Mouse (Mus musculus): ENCODE measurements around the gene Rsl1. TPM values are rescaled to one million over a fixed set of nuclear protein-coding genes. Genes with fewer than 3 reads are reported as not detected.

Gene Rsl1
- polyA plus RNA-seq, 2 experiments = 5.6 to 6.3 TPM

GRCm38 (mm10) chr13:67173723-67174055, 707 bp downstream of the Rsl1 start:
- ATAC-seq (ENCODE audit: low FRiP score, low read depth) (no peak), DNase-seq (ENCODE audit: low spot score) (peak; percentile 49)
- no peaks in the 10 kb centered on the region for H3K4me1 ChIP-seq (ENCODE audit: control insufficient read depth, insufficient read depth, low read length)
- 23% methylated on average over 5 of the region's 5 CpGs for WGBS
- H3K9ac ChIP-seq (ENCODE audit: low read depth, low read length, severe bottlenecking) = peak overlapping the region; percentile 57
- H3K9me3 ChIP-seq (ENCODE audit: control insufficient read depth, low read length) = no peaks in the 10 kb centered on the region
- no peak for TF ChIP-seq POLR2A (IDR thresholded peaks at IDR 0.05; ENCODE audit: borderline replicate concordance, extremely low read depth, insufficient read depth, insufficient read length)
- H3K36me3 ChIP-seq (ENCODE audit: control insufficient read depth, insufficient read depth, low read length) = peaks cover 9% of the 10 kb centered on the region; the same call in 1 of the 2 replicates
- peak overlapping the region; percentile 58 for H3K4me2 ChIP-seq (replicated peaks; ENCODE audit: low read depth, low read length, severe bottlenecking)
- H3K27me3 ChIP-seq (ENCODE audit: control insufficient read depth, insufficient read depth, low read length) = no peaks in the 10 kb centered on the region
- H3K4me3 ChIP-seq (replicated peaks; ENCODE audit: low read length) = peak overlapping the region; percentile 47
- H3K27ac ChIP-seq (replicated peaks; ENCODE audit: low read depth, low read length) = no peak overlapping the region

GRCm38 (mm10) chr13:67194340-67194894, 21.4 kb downstream of the Rsl1 start, which contains the start of gene Zfp455:
TSS of gene Zfp455 (plus strand) at chr13:67194506.
- Histone ChIP-seq H3K9ac (ENCODE audit: low read depth, low read length, severe bottlenecking) (peak within 1 kb of the TSS; percentile 79), H3K4me2 (replicated peaks; ENCODE audit: low read depth, low read length, severe bottlenecking) (peak within 1 kb of the TSS; percentile 58), H3K4me3 (replicated peaks; ENCODE audit: low read length) (peak within 1 kb of the TSS; percentile 70), H3K27ac (replicated peaks; ENCODE audit: low read depth, low read length) (peak within 1 kb of the TSS; percentile 52; the same call in 1 of the 2 replicates), H3K9me3 (ENCODE audit: control insufficient read depth, low read length) (no peaks in the 10 kb centered on the region), H3K4me1 (ENCODE audit: control insufficient read depth, insufficient read depth, low read length) (no peaks in the 10 kb centered on the region), H3K27me3 (ENCODE audit: control insufficient read depth, insufficient read depth, low read length) (no peaks in the 10 kb centered on the region), H3K36me3 (ENCODE audit: control insufficient read depth, insufficient read depth, low read length) (no peaks in the 10 kb centered on the region)
- peak; percentile 85 for DNase-seq (ENCODE audit: low spot score)
- ATAC-seq (ENCODE audit: low FRiP score, low read depth) = peak; percentile 90
- WGBS = 3% methylated on average over 13 of the region's 13 CpGs
- TF ChIP-seq POLR2A (IDR thresholded peaks at IDR 0.05; ENCODE audit: borderline replicate concordance, extremely low read depth, insufficient read depth, insufficient read length) = 0 out of 2 replicates have a peak, but pooled peaks have one; percentile 16

GRCm38 (mm10) chr13:67201656-67202055, 28.7 kb downstream of the Rsl1 start:
- 66% methylated on average over 3 of the region's 3 CpGs for WGBS
- Histone ChIP-seq H3K9me3 (ENCODE audit: control insufficient read depth, low read length) (no peaks in the 10 kb centered on the region), H3K27me3 (ENCODE audit: control insufficient read depth, insufficient read depth, low read length) (no peaks in the 10 kb centered on the region), H3K36me3 (ENCODE audit: control insufficient read depth, insufficient read depth, low read length) (no peaks in the 10 kb centered on the region), H3K4me3 (replicated peaks; ENCODE audit: low read length) (no peak overlapping the region), H3K4me2 (replicated peaks; ENCODE audit: low read depth, low read length, severe bottlenecking) (no peak overlapping the region), H3K27ac (replicated peaks; ENCODE audit: low read depth, low read length) (no peak overlapping the region), H3K4me1 (ENCODE audit: control insufficient read depth, insufficient read depth, low read length) (no peaks in the 10 kb centered on the region), H3K9ac (ENCODE audit: low read depth, low read length, severe bottlenecking) (no peak overlapping the region)
- no peak for DNase-seq (ENCODE audit: low spot score)
- TF ChIP-seq POLR2A (IDR thresholded peaks at IDR 0.05; ENCODE audit: borderline replicate concordance, extremely low read depth, insufficient read depth, insufficient read length) = no peak
- no peak for ATAC-seq (ENCODE audit: low FRiP score, low read depth)

DNA sequence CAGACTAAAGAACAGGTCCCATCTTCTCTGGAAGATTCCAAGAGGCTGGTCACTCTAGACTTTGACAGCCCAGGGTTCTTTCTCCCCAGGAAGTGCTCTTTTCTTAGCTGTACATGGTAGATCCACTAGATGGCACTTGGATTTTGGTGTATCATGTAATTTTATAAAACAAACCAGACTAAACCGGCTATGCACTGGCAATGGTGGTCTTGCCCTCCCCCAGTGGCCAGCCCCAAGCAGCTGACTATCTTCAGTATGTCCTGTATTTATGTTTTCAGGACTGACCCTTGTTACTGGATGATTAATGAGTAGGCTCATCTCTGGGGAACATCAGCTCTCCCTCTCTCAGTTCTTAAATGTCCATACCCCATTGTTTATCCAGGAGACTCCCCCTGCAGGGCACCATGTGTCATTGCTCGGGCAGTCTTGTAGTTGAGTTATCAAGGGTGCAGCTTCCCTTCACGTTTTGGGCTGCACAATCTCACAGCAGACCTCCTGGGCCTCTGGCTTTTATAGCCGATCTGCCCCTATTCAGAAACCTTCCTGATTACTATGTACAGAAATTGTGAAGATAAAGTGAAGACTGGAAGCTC, 41.1 kb downstream of the Rsl1 start:
- Histone ChIP-seq H3K4me1 (ENCODE audit: control insufficient read depth, insufficient read depth, low read length) (no peaks in the 10 kb centered on the region), H3K36me3 (ENCODE audit: control insufficient read depth, insufficient read depth, low read length) (no peaks in the 10 kb centered on the region), H3K9me3 (ENCODE audit: control insufficient read depth, low read length) (no peaks in the 10 kb centered on the region), H3K27me3 (ENCODE audit: control insufficient read depth, insufficient read depth, low read length) (no peaks in the 10 kb centered on the region), H3K27ac (replicated peaks; ENCODE audit: low read depth, low read length) (no peak overlapping the region), H3K4me3 (replicated peaks; ENCODE audit: low read length) (no peak overlapping the region), H3K4me2 (replicated peaks; ENCODE audit: low read depth, low read length, severe bottlenecking) (no peak overlapping the region), H3K9ac (ENCODE audit: low read depth, low read length, severe bottlenecking) (no peak overlapping the region)
- no peak for ATAC-seq (ENCODE audit: low FRiP score, low read depth)
- DNase-seq (ENCODE audit: low spot score) = no peak
- no peak for TF ChIP-seq POLR2A (IDR thresholded peaks at IDR 0.05; ENCODE audit: borderline replicate concordance, extremely low read depth, insufficient read depth, insufficient read length)
- 56% methylated on average over 4 of the region's 4 CpGs for WGBS

Other genes with a start within 250 kb of the Rsl1 start
- 1.7 and 2.0 TPM in 2 replicates for gene Zfp712, start 112.0 kb upstream of the Rsl1 start, polyA plus RNA-seq (2012; rRNA removed)
- 4.9 and 5.2 TPM in 2 replicates for gene Zfp712, start 112.0 kb upstream of the Rsl1 start, polyA plus RNA-seq (2014; fragmentation: Nextera tagmentation; extraction: Ambion mirVana)
- gene Zfp708, start 75.2 kb upstream of the Rsl1 start, polyA plus RNA-seq (2012; rRNA removed) = 3.0 and 3.9 TPM in 2 replicates
- gene Zfp708, start 75.2 kb upstream of the Rsl1 start, polyA plus RNA-seq (2014; fragmentation: Nextera tagmentation; extraction: Ambion mirVana) = 6.3 and 6.4 TPM in 2 replicates
- gene Gm28557, start 64.6 kb upstream of the Rsl1 start, polyA plus RNA-seq (2012; rRNA removed) = 4.5 and 5.5 TPM in 2 replicates
- gene Gm28557, start 64.6 kb upstream of the Rsl1 start, polyA plus RNA-seq (2014; fragmentation: Nextera tagmentation; extraction: Ambion mirVana) = 3.8 and 4.3 TPM in 2 replicates
- 0.22 and 0.31 TPM in 2 replicates for gene Rslcan18, start 56.9 kb upstream of the Rsl1 start, polyA plus RNA-seq (2012; rRNA removed)
- 0.08 and 0.39 TPM in 2 replicates for gene Rslcan18, start 56.9 kb upstream of the Rsl1 start, polyA plus RNA-seq (2014; fragmentation: Nextera tagmentation; extraction: Ambion mirVana)
- gene Zfp759, start 51.5 kb upstream of the Rsl1 start, polyA plus RNA-seq (2012; rRNA removed) = 1.2 and 1.7 TPM in 2 replicates
- gene Zfp759, start 51.5 kb upstream of the Rsl1 start, polyA plus RNA-seq (2014; fragmentation: Nextera tagmentation; extraction: Ambion mirVana) = 2.8 and 3.1 TPM in 2 replicates
- gene Zfp455, start 21.3 kb downstream of the Rsl1 start, polyA plus RNA-seq (2012; rRNA removed) = 0.99 and 1.6 TPM in 2 replicates
- 1.7 TPM in 2 replicates for gene Zfp455, start 21.3 kb downstream of the Rsl1 start, polyA plus RNA-seq (2014; fragmentation: Nextera tagmentation; extraction: Ambion mirVana)
- 1.5 and 2.0 TPM in 2 replicates for gene Zfp458, start 105.3 kb downstream of the Rsl1 start, polyA plus RNA-seq (2012; rRNA removed)
- 1.6 and 2.5 TPM in 2 replicates for gene Zfp458, start 105.3 kb downstream of the Rsl1 start, polyA plus RNA-seq (2014; fragmentation: Nextera tagmentation; extraction: Ambion mirVana)
- gene Zfp457, start 133.3 kb downstream of the Rsl1 start, polyA plus RNA-seq (2012; rRNA removed) = 1.3 and 1.6 TPM in 2 replicates
- gene Zfp457, start 133.3 kb downstream of the Rsl1 start, polyA plus RNA-seq (2014; fragmentation: Nextera tagmentation; extraction: Ambion mirVana) = 0.54 and 0.85 TPM in 2 replicates
- 3.3 and 4.1 TPM in 2 replicates for gene Zfp595, start 159.4 kb downstream of the Rsl1 start, polyA plus RNA-seq (2012; rRNA removed)
- gene Zfp595, start 159.4 kb downstream of the Rsl1 start, polyA plus RNA-seq (2014; fragmentation: Nextera tagmentation; extraction: Ambion mirVana) = 3.1 and 3.8 TPM in 2 replicates
- gene Gm28044, start 187.4 kb downstream of the Rsl1 start, polyA plus RNA-seq (2012; rRNA removed) = not detected in 2 replicates
- not detected in 2 replicates for gene Gm28044, start 187.4 kb downstream of the Rsl1 start, polyA plus RNA-seq (2014; fragmentation: Nextera tagmentation; extraction: Ambion mirVana)
- 0.95 and 0.99 TPM in 2 replicates for gene Zfp953, start 187.4 kb downstream of the Rsl1 start, polyA plus RNA-seq (2012; rRNA removed)
- gene Zfp953, start 187.4 kb downstream of the Rsl1 start, polyA plus RNA-seq (2014; fragmentation: Nextera tagmentation; extraction: Ambion mirVana) = 1.4 and 1.5 TPM in 2 replicates
- gene Gm28041, start 202.6 kb downstream of the Rsl1 start, polyA plus RNA-seq (2012; rRNA removed) = 0.15 and 0.38 TPM in 2 replicates
- gene Gm28041, start 202.6 kb downstream of the Rsl1 start, polyA plus RNA-seq (2014; fragmentation: Nextera tagmentation; extraction: Ambion mirVana) = 0.68 and 0.87 TPM in 2 replicates
- gene Zfp456, start 202.6 kb downstream of the Rsl1 start, polyA plus RNA-seq (2012; rRNA removed) = 0.73 and 1.1 TPM in 2 replicates
- 1.7 and 2.7 TPM in 2 replicates for gene Zfp456, start 202.6 kb downstream of the Rsl1 start, polyA plus RNA-seq (2014; fragmentation: Nextera tagmentation; extraction: Ambion mirVana)
- gene Zfp429, start 226.6 kb downstream of the Rsl1 start, polyA plus RNA-seq (2012; rRNA removed) = 6.1 and 7.9 TPM in 2 replicates
- 4.8 and 7.0 TPM in 2 replicates for gene Zfp429, start 226.6 kb downstream of the Rsl1 start, polyA plus RNA-seq (2014; fragmentation: Nextera tagmentation; extraction: Ambion mirVana)
- gene Zfp459, start 248.2 kb downstream of the Rsl1 start, polyA plus RNA-seq (2012; rRNA removed) = 0.53 and 0.72 TPM in 2 replicates
- 1.2 and 1.3 TPM in 2 replicates for gene Zfp459, start 248.2 kb downstream of the Rsl1 start, polyA plus RNA-seq (2014; fragmentation: Nextera tagmentation; extraction: Ambion mirVana)